Mouse (Mus musculus) retina, embryonic 14.5 days (tissue): Measurements from ENCODE around the gene Grsf1.

Experiments used
- DNase-seq: peaks from one replicate; pipeline ENCODE4 v3.0.0-alpha.2; 2015; ENCODE audit warnings: low spot score

Gene Grsf1

GRCm38 (mm10) chr5:88629987-88630386, 46.0 kb downstream of the Grsf1 start:
- DNase-seq = no peak

DNA sequence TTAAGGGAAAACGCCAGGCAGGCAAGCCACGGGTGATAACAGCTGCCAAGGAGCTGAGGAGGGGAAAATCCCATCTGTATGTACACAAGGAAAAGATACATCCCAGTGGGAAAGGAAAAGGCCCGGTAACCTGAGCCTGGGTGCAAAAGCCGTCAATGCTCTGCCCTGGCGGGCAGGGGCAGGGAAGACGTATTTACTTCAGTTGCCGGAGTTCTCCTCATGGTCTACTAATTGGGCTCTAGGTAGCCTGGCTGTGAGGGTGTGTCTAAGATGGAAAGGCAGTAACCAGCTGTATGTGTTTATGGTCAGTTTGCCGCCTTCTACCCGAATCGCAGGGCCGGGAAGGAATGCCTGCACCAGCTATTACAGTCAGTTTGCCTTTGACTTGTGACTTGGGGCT, 46.8 kb downstream of the Grsf1 start:
- DNase-seq = no peak

DNA sequence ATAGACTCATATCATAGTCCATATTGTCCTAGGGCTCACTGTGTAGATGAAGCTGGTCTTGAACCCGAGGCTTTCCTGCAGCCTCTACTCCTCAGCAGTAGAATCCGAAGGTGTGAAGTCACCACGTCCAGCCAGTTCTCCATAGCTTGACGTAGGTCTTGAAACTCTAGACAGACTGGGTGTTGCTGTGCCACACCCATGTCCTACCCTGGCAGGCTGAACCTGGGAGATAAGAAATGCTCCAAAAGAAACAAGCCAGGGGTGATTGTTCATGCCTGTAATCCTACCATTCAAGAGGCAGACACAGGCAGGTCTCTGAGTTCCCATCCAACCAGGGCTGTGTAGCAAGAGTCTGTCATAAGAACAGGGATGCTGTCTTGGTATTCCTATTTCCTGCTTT, 48.4 kb downstream of the Grsf1 start:
- DNase-seq = no peak

GRCm38 (mm10) chr5:88616988-88617387, 59.0 kb downstream of the Grsf1 start:
- DNase-seq = no peak

- no peak for DNase-seq
Measured at GRCm38 (mm10) chr5:88614129-88614528, 61.8 kb downstream of the Grsf1 start.
